Mouse (Mus musculus): ENCODE measurements around the gene Rubcnl. TPM values are rescaled to one million over a fixed set of nuclear protein-coding genes. Genes with fewer than 3 reads are reported as not detected.

Rubcnl gene
- polyA plus RNA-seq, 1 experiment from 2014 or later = 0.69 TPM

DNA sequence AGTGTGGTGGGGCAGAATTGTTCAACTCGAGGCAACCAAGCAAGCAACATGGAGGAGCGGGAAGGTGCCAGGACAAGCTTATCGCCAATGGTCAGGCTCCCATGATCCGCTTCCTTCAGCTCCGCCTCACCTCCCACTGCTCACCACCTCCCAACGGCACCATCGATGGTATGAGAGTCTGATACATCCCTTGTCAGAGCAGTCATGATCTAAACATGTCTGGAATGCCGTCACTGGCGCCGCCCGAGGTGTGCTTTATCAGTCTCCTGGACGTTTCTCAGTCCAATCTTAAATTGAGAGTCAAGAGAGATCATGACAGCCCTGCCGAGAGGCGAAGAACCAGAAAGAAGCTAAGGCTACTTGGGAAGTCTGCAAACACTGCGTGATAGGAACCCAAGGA is 55.3 kb downstream of the Rubcnl start:
- TF ChIP-seq CTCF (IDR thresholded peaks at IDR 0.05; ENCODE audit: low read depth) (no peak), EP300 (IDR thresholded peaks at IDR 0.05; ENCODE audit: low read depth) (no peak)
- no peak overlapping the region for H3K9ac ChIP-seq (replicated peaks)
- no peak overlapping the region for H3K27ac ChIP-seq (ENCODE audit: low read depth)
- 87% methylated on average over 15 of the region's 15 CpGs for WGBS (ENCODE audit: insufficient replicate concordance)
- H3K4me1 ChIP-seq (ENCODE audit: insufficient read depth) = 0 out of 2 replicates have a peak, but pooled peaks cover 2% of the 10 kb centered on the region
- no peaks in the 10 kb centered on the region for H3K27me3 ChIP-seq (ENCODE audit: insufficient read depth, low read length)
- H3K4me3 ChIP-seq (ENCODE audit: low read depth, low read length) = no peak overlapping the region
- H3K36me3 ChIP-seq (replicated peaks; ENCODE audit: insufficient read depth, low read length) = no peaks in the 10 kb centered on the region
- no peak overlapping the region for H3K4me2 ChIP-seq (ENCODE audit: low read depth, low read length)
- no peak for DNase-seq
- H3K9me3 ChIP-seq (ENCODE audit: low read length) = no peaks in the 10 kb centered on the region
- ATAC-seq = no peak

DNA sequence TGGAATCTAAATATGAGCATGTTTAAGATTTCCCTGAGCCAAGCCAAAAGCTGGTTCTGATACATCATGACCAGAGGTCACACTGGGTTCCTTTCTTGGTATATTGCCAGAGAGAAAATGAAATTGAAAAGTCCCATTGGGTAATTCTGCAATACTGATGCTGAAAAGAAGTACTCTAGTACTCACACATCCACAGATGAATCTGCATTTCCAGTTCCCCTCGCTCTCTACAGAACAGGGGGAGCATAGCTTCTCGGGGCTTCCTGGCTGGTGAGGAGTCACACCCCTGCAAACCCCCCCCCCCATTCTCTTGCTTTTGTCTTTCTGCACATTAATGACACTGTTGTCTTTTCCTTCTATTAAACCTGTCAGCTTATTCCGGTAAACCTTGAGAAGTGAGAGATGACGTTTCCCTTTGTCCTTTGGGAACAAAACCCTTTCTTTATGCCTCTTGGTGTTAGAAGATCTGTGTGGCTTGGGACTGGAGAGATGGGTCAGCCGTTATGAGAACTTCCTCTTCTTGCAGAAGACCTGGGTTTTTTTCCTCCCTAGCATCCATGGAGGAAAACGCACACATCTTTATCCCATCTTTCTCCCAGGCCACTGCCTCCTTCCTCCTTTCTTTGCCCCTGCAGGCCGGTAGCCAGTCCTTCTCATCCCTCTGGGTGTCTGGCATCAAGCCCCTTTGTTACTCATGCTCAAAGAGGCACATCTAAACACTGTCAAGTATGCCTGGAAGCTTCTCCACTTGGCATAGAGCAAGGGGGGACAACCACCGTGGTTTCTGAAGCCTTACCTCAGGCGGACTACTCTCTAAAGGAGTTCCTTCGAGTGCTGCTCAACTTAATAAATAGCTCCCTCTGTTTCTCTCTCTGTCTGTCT is 59.7 kb downstream of the Rubcnl start:
- no peak overlapping the region for H3K4me3 ChIP-seq (ENCODE audit: low read depth, low read length)
- H3K4me1 ChIP-seq (ENCODE audit: insufficient read depth) = no peaks in the 10 kb centered on the region
- no peak overlapping the region for H3K9ac ChIP-seq (replicated peaks)
- no peaks in the 10 kb centered on the region for H3K27me3 ChIP-seq (ENCODE audit: insufficient read depth, low read length)
- ATAC-seq (no peak), DNase-seq (no peak)
- WGBS (ENCODE audit: insufficient replicate concordance) = 50% methylated on average over 10 of the region's 10 CpGs
- H3K4me2 ChIP-seq (ENCODE audit: low read depth, low read length) = no peak overlapping the region
- H3K9me3 ChIP-seq (ENCODE audit: low read length) = no peaks in the 10 kb centered on the region
- no peaks in the 10 kb centered on the region for H3K36me3 ChIP-seq (replicated peaks; ENCODE audit: insufficient read depth, low read length)
- H3K27ac ChIP-seq (ENCODE audit: low read depth) = no peak overlapping the region
- TF ChIP-seq EP300 (IDR thresholded peaks at IDR 0.05; ENCODE audit: low read depth) (no peak), CTCF (IDR thresholded peaks at IDR 0.05; ENCODE audit: low read depth) (no peak)

DNA sequence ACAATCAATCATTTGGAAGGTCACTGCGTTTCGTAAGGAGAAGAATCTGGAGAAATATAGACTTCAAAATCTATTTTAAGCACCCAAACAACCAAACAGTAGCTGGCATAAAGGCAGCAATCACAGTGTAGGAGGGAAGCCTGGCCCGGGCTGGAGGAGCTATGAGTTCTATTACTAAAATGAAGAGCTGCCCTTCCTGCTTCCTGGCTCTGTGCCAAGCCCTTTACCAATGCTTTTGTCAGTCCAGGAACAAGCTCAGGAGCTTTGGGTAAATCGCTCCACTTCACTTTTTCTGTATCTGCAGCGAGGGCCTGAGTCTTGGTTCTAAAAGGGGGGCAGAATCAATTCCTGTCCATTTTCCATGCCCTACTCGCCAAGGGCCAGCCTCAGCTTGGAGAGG is 62.1 kb downstream of the Rubcnl start:
- Histone ChIP-seq H3K4me1 (ENCODE audit: insufficient read depth) (no peaks in the 10 kb centered on the region), H3K4me3 (ENCODE audit: low read depth, low read length) (no peak overlapping the region), H3K4me2 (ENCODE audit: low read depth, low read length) (no peak overlapping the region), H3K27ac (ENCODE audit: low read depth) (no peak overlapping the region), H3K9ac (replicated peaks) (no peak overlapping the region), H3K36me3 (replicated peaks; ENCODE audit: insufficient read depth, low read length) (no peaks in the 10 kb centered on the region), H3K9me3 (ENCODE audit: low read length) (no peaks in the 10 kb centered on the region), H3K27me3 (ENCODE audit: insufficient read depth, low read length) (no peaks in the 10 kb centered on the region)
- DNase-seq (no peak), ATAC-seq (no peak)
- TF ChIP-seq CTCF (IDR thresholded peaks at IDR 0.05; ENCODE audit: low read depth) = no peak
- no peak for TF ChIP-seq EP300 (IDR thresholded peaks at IDR 0.05; ENCODE audit: low read depth)
- 57% methylated on average over 6 of the region's 6 CpGs for WGBS (ENCODE audit: insufficient replicate concordance)

Other genes with a start within 250 kb of the Rubcnl start
- 2.8 and 3.6 TPM in 2 replicates for gene Lrch1, start 68.2 kb upstream of the Rubcnl start, polyA plus RNA-seq (2015; fragmentation: Nextera tagmentation; extraction: Ambion mirVana)
- gene Lrrc63, start 114.9 kb downstream of the Rubcnl start, polyA plus RNA-seq (2015; fragmentation: Nextera tagmentation; extraction: Ambion mirVana) = not detected in 2 replicates
- 39.4 and 45.5 TPM in 2 replicates for gene Lcp1, start 115.1 kb downstream of the Rubcnl start, polyA plus RNA-seq (2015; fragmentation: Nextera tagmentation; extraction: Ambion mirVana)
- gene Cpb2, start 226.3 kb downstream of the Rubcnl start, polyA plus RNA-seq (2015; fragmentation: Nextera tagmentation; extraction: Ambion mirVana) = 400 and 408 TPM in 2 replicates